Mouse (Mus musculus) kidney, adult 2 months (tissue): Measurements from ENCODE around the gene Sik2.

ENCODE experiments used
- CTCF ChIP-seq: fragments of 200-500 bp; conservative IDR thresholded peaks from 2 replicates; pipeline ENCODE4 v1.5.1; 2011; ENCODE audit warnings: low read depth, mild to moderate bottlenecking, control low read depth, low read length, moderate library complexity, mixed read lengths; ENCODE audit not compliant: insufficient read depth, insufficient read length
- POLR2A ChIP-seq: fragments of 200-500 bp; IDR thresholded peaks from one replicate; pipeline ENCODE4 v1.6.1; 2011; ENCODE audit warnings: low read depth, low read length, control low read depth

DNA sequence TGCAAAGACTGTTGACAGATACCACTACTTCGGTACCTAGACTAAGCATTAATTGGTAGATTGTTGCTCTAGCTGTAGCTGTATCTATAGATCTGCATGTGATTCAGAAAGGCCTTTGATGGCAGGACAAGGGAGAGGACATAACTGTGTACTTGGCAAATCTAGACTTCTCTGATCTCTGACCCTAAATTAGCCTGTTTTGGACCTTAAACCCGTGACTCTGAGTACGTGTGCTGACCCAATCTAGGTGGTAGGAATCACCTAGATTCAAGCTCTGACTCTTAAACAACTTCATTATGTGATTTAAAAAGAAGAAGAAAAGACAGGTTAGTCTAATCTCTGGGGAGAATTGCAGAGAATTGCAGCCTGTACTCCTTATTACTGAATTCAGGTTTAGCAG is 163.8 kb downstream of the Sik2 start, which contains the start of gene Ppp2r1b:
- TF ChIP-seq CTCF (no peak), POLR2A (no peak)
